Mouse (Mus musculus) gastrocnemius, adult 2 months (tissue): Measurements from ENCODE around the gene Ahnak2. TPM values are rescaled to one million over a fixed set of nuclear protein-coding genes. Genes with fewer than 3 reads are reported as not detected.

Source experiments
- DNase-seq: peaks from one replicate; pipeline ENCODE4 v3.0.0; 2022
- H3K27ac ChIP-seq: fragments of 200-600 bp; 2 replicates; pipeline ENCODE4 v1.8.1; 2022; ENCODE audit warnings: mild to moderate bottlenecking
- H3K4me3 ChIP-seq: fragments of 200-600 bp; 2 replicates; pipeline ENCODE4 v1.8.1; 2022; ENCODE audit warnings: mild to moderate bottlenecking, moderate library complexity
- CTCF ChIP-seq: fragments of 200-600 bp; IDR thresholded peaks from 2 replicates; pipeline ENCODE4 v1.8.1; 2022; ENCODE audit warnings: antibody characterized with exemption, mild to moderate bottlenecking, moderate library complexity
- intact Hi-C: fragments of 180-260 bp; cut with DNase I; formaldehyde crosslinking; loops from one replicate; pipeline ENCODE4 v1.15.1; 2025
- total RNA-seq, 2 experiments: library from RNA; stranded (reverse); gene quantifications; 2 replicates each; pipeline ENCODE4 v1.2.3; 2021

Gene Ahnak2
- total RNA-seq, 2 experiments from 2014 or later: 5.0 to 8.5 TPM

GRCm38 (mm10) chr12:112799237-112799970, 3.1 kb downstream of the Ahnak2 start:
- DNase-seq: no peak
- intact Hi-C loops: no loop called here
- peak overlapping the region; percentile 75; the same call in 1 of the 2 replicates for H3K27ac ChIP-seq
- H3K4me3 ChIP-seq: no peak overlapping the region
- no peak for TF ChIP-seq CTCF

GRCm38 (mm10) chr12:112798716-112799115, 3.7 kb downstream of the Ahnak2 start:
- peak overlapping the region; percentile 75 for H3K27ac ChIP-seq
- no peak for TF ChIP-seq CTCF
- intact Hi-C loops: no loop called here
- DNase-seq: no peak
- no peak overlapping the region for H3K4me3 ChIP-seq

GRCm38 (mm10) chr12:112798332-112798681, 4.2 kb downstream of the Ahnak2 start:
- Histone ChIP-seq H3K4me3 (no peak overlapping the region), H3K27ac (peak overlapping the region; percentile 75)
- intact Hi-C loops: no loop called here
- TF ChIP-seq CTCF: no peak
- DNase-seq: peak; percentile 46

- no peak overlapping the region for H3K4me3 ChIP-seq
- TF ChIP-seq CTCF: no peak
- H3K27ac ChIP-seq: peak overlapping the region; percentile 75
- intact Hi-C loops: no loop called here
- DNase-seq: peak; percentile 55
These were observed 4.7 kb downstream of the Ahnak2 start for GRCm38 (mm10) chr12:112797672-112798331.

- no peak for DNase-seq
- intact Hi-C loops: no loop called here
- no peak for TF ChIP-seq CTCF
- no peak overlapping the region; the same call in 1 of the 2 replicates for H3K4me3 ChIP-seq
- H3K27ac ChIP-seq: peak overlapping the region; percentile 75
These were observed 5.6 kb downstream of the Ahnak2 start for GRCm38 (mm10) chr12:112796551-112797510.

- Histone ChIP-seq H3K4me3 (peak overlapping the region; percentile 65), H3K27ac (peak overlapping the region; percentile 78)
- intact Hi-C loops: no loop called here
- no peak for TF ChIP-seq CTCF
- peak; percentile 76 for DNase-seq
These were observed 6.9 kb downstream of the Ahnak2 start for GRCm38 (mm10) chr12:112795466-112796104.

- H3K4me3 ChIP-seq: peak overlapping the region; percentile 65
- no peak for DNase-seq
- H3K27ac ChIP-seq: peak overlapping the region; percentile 78
- TF ChIP-seq CTCF: no peak
- intact Hi-C loops: no loop called here
These were observed 7.5 kb downstream of the Ahnak2 start for GRCm38 (mm10) chr12:112794998-112795397.

- Histone ChIP-seq H3K27ac (peak overlapping the region; percentile 78), H3K4me3 (peak overlapping the region; percentile 65)
- intact Hi-C loops: no loop called here
- TF ChIP-seq CTCF: no peak
- DNase-seq: no peak
These were observed 8.1 kb downstream of the Ahnak2 start for GRCm38 (mm10) chr12:112794356-112794816.

GRCm38 (mm10) chr12:112793601-112794355, 8.7 kb downstream of the Ahnak2 start:
- H3K4me3 ChIP-seq: peak overlapping the region; percentile 65
- intact Hi-C loops: no loop called here
- peak; percentile 63 for DNase-seq
- peak overlapping the region; percentile 78 for H3K27ac ChIP-seq
- TF ChIP-seq CTCF: no peak

GRCm38 (mm10) chr12:112791026-112791425, 11.4 kb downstream of the Ahnak2 start:
- Histone ChIP-seq H3K27ac (no peak overlapping the region), H3K4me3 (no peak overlapping the region)
- no peak for TF ChIP-seq CTCF
- no peak for DNase-seq
- intact Hi-C loops: no loop called here

GRCm38 (mm10) chr12:112774481-112774880, 28.0 kb downstream of the Ahnak2 start:
- Histone ChIP-seq H3K27ac (no peak overlapping the region), H3K4me3 (no peak overlapping the region)
- intact Hi-C loops: no loop called here
- no peak for TF ChIP-seq CTCF
- no peak for DNase-seq
